Mouse (Mus musculus): ENCODE data around the gene Galnt9.
A peak's percentile ranks its signal among the peaks of the same experiment; 100 is the strongest.

Galnt9 gene

DNA sequence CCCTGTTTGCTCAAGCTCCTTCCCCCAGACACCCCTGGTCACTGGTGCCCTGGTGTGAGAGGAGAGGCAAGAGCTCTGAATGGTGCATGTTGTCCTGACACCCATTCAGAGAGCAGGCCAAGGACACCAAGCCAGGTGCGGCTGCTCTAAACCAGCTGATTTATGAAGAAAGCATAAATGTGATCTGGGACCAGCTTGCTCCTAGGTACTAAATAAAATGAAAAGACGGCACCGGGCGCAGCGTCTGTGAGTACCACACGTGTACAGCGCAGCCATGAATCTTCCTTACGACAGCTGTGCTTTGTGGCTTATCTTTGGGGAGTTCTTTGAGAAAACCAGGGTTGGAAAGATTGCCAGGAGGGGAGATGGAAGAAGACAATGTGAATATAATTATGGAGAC lies 8.2 kb upstream of the Galnt9 start:
- no peak for DNase-seq (ENCODE audit: low spot score)

DNA sequence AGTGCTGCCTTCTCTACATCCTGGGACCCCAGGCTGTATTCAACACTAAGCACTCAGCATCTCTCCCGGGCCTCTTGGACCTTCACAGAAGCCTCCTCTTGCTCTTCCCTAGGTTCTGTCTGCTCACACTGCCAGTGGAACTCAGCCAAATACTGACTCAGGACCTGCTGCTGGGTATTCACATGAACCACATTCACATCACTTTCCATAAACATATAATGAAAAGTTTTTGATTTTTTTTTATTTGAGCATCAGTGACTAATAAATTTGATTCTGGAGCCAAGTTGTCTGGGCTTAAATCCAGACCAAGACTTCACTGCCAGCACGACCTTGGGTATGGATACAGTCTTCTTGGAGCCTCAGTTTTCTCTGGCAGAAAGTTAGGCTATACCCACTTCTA lies 3.2 kb upstream of the Galnt9 start:
- no peak for DNase-seq (ENCODE audit: low spot score)

DNA sequence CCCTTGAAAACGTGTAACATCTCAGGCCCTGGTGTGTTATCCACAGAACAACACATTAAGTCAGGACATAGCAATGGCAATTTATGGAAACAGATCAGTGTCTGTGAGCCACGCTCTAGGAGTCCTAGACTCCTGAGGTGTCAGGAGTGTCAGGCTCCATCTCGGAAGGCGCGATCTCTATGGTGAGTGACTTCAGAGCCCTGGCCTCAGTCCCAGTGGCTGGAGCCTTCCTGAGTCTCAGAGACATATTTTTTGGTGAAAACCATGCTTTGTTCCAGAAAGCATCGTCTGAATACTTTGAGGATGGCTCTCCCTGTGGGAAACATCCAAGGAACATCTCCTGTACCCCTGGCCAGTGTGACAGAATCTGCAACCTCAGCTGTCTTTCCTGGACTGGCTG lies 2.7 kb upstream of the Galnt9 start:
- no peak for DNase-seq (ENCODE audit: low spot score)

- no peak for DNase-seq (ENCODE audit: low spot score)
These were observed 525 bp downstream of the Galnt9 start for GRCm38 (mm10) chr5:110544691-110545069.

DNA sequence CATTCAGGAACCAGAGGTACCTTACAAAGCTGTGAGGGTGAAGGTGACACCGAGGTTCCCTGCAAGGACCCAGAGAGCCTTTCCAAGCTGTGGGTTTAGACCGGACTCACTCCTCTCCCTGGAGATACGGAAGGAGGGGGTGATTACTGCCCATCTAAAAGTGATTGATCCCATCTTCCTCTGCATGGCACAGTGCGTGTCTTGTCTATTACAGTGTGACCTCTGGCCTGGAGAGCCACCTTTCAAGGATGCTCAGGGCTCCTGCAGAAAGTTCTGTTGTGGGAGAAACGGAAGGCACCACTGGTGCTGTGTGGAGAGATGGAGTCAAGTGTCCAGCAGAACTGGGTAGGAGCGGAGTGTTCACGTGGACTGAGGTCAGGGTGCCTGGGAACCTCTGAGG lies 1.2 kb downstream of the Galnt9 start:
- DNase-seq (ENCODE audit: low spot score): no peak

- DNase-seq (ENCODE audit: low spot score): no peak
These were observed 2.0 kb downstream of the Galnt9 start for GRCm38 (mm10) chr5:110546136-110546535.

DNA sequence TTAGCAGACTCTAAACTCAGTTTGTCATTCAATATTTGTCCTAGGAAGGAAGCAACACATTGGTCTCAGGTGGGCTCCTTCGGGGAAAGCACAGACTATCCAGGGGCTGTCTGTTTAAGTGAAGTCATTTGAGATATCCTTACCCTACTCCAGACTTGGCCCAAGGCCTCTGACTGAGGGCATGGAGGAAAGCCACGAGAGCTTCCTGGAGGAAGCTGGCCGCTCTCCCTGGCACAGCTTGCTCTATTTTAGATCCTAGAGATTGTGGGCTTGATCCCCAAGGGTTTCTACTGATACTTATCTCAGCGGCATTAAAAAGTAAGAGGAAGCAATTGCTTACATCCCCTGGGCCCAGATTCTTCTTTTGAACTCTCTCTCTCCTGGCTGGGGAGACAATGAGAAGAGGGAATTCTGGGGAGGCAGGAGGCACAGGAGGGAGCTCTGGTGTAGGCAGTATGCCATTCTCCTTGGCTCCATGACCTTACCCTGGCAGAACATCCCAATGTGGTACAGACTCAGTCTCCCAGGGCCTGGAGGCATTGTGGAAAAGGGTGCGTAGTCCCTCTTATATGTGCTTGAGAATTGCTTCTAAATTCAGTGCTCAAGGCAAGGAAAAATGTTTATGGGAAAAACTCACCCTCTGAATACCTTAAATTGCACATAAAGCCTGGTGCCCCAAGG lies 2.7 kb downstream of the Galnt9 start:
- no peak for DNase-seq (ENCODE audit: low spot score)

DNA sequence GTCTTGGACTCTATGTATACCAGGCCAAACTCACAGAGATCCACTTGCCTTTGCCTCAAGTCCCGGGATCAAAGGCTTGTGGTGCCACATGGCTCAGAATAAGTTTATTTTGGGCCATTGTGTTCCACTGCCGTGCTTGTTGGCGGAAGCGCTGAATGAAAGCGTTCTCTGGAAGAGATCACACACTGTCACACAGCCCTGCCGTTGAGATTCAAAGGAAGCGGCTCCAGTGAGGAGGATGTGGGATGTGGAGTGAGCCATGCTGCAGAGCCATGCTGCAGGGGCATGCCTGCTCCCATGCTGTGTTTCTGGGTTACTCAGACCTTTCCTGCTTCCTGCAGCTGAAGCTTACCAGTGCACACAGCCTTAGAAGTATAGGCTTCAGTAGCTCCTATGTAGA lies 4.3 kb downstream of the Galnt9 start:
- DNase-seq (ENCODE audit: low spot score): no peak

GRCm38 (mm10) chr5:110550189-110550588 lies 6.0 kb downstream of the Galnt9 start:
- no peak for DNase-seq (ENCODE audit: low spot score)

DNA sequence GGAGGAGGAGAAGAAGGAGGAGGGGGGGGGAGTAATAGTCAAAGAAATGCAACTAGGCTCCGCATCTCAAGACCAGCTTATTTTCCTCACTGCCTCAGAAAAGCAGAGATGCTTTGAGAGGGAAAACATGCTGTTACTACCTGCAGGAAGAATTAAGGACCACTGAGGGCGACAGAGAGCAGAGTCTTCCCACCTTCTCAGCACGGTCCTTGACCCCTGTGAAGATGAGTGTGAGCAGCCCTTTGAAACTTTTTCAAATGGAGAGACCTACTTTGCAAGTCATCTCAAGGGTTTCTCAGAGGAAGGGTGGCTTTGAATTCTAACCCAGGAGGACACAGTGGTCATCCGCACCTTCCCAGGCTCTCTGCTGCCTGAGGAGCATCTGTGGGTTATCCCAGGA lies 6.7 kb downstream of the Galnt9 start:
- DNase-seq (ENCODE audit: low spot score): no peak

DNA sequence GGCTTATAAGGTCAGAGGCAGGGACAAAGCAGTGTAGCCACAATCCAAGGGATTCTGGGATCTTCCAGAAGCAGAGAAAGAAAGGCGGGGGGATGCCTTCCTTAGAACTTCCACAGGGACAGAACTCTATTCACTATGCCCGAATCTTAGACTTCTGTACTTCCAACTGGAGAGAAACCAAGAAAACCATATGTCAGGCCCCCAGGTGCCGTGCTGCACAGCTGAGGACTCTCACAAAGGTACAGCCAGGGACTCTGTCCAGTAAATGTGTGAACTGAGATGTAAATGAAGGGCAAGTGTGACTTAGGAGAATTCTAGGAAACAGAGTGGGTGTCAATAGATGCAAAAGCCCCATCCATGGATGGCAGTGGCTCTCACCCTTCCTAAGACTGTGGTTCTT lies 7.8 kb downstream of the Galnt9 start:
- no peak for DNase-seq (ENCODE audit: low spot score)

GRCm38 (mm10) chr5:110553315-110553714 lies 9.2 kb downstream of the Galnt9 start:
- DNase-seq (ENCODE audit: low spot score): no peak

- DNase-seq (ENCODE audit: low spot score): no peak
These were observed 11.0 kb downstream of the Galnt9 start for GRCm38 (mm10) chr5:110555198-110555597.

GRCm38 (mm10) chr5:110558368-110558767 lies 14.2 kb downstream of the Galnt9 start:
- no peak for DNase-seq (ENCODE audit: low spot score)

GRCm38 (mm10) chr5:110559679-110560078 lies 15.5 kb downstream of the Galnt9 start:
- DNase-seq (ENCODE audit: low spot score): no peak

- peak; percentile 81 for DNase-seq (ENCODE audit: low spot score)
These were observed 18.7 kb downstream of the Galnt9 start for GRCm38 (mm10) chr5:110562741-110563326.

DNA sequence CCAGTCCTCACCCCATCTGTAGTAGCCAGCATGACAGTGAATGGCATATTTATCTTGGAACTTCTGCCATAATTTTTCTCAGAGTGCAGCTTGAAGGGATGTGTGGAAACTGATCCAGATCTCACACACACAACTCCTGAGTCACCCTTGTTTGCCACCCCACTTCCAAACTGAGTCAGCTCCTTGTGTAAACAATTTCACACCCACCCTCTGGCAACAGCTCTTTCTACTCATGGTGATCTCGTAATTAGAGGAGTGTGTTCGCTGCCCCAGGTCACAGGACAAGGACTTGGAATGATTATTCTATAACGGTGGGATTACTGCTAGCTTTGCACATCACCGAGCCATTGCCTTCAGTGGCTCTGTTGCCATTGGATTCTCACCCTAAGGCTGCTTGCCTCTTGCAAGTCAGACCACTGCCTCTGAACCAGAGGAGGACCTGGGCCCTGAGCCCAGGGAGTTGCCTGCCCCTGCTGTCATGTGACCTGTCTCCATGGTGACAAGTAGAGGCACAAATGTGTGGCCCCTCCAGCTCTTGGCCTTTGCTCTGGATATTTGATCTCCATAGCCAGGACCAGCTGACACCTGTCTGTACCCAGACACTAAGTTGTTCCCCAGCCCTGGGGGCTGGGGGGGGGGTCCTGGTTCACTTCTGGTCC lies 21.0 kb downstream of the Galnt9 start:
- DNase-seq (ENCODE audit: low spot score): no peak

GRCm38 (mm10) chr5:110567547-110567946 lies 23.4 kb downstream of the Galnt9 start:
- no peak for DNase-seq (ENCODE audit: low spot score)

GRCm38 (mm10) chr5:110574888-110575287 lies 30.7 kb downstream of the Galnt9 start:
- no peak for DNase-seq (ENCODE audit: low spot score)

DNA sequence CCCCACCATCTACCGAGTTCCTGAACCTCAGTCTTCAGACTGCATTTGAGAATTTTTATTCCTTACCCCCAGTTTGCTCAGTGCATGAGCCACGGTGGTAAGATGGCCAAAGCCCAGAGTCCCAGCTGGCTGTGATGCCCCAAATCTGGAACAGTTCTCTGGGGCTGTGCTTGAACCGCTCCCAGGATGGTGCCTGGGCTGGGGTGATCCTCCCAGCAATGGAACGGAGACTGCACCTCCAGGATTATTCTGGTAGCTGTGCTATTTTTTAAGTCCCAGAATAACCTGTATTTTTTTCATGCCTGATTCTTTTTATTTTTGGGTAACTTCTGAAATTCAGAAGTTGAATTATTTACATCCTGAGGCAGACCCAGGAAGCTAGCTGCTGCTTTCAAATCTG lies 35.1 kb downstream of the Galnt9 start:
- no peak for DNase-seq (ENCODE audit: low spot score)

DNA sequence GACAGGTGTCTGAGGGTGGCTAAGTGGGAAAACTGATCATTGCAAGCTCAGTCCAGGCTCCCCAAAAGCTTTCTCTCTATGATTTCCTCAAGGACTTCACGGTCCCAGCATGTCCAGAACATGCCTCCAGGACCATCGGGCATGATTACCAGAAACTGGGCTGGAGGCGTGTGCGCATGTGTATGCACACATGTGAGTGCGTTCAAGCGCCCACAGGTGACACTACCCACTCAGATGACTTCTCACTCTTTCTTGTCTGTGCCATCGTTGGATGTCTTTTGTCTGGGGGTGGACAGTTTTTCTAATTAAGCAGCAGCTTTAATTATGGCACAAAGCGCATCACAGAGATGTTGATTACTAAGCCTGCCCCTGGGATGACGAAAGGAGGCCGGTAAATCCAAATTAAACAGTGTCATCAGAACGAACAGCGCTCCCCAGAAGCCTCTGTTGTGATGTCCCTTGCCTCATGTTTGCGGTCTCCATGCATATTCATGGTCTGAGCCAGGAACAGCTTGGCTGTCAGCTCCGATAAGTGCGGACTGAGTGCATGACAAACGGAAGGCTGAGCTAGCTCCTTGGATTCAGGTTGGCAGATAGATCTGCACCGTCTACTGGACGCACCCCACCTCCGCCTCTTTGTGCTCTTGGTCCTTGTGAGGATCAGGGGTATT lies 36.5 kb downstream of the Galnt9 start:
- DNase-seq (ENCODE audit: low spot score): no peak

DNA sequence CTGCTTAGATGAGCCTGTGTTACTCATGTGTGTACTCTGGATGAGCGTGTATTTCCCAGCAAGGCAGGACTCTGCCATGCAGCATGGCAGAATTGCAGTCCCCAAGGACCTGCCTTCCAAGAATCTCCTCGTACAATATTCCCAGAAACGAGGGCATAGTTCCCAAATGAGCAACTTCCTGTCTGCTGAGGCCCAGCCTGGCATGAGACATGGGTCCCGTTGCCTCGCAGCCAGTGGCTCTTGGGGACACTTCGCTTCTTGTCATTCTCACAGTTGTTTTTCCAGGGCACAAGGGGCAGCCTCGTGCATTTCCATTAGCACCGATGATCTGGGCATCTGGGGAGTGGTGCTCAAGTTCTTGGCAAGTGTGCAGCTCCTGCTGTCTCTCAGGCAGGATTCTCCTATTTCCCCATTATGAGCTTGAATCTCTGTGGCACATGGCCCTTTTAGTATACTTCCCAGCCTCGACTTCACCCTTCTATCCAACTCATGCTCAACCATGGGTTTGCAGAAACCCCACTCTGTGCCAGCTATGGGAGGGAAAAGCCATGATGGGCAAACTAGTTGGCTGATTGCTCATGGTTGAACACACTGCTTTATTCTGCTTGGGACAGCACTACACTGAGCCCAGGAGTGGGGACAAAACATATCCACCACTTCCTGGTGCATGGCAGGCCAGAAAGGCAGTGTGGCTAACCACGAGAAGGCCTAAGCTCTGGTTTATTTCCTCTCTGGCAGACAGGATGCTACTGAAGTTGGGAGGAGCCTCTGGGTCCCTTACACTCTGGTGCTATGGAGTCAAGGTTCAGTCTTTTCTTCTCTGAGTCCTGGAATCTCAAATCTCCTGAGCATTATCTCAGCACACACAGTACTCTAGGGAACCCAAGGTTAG lies 38.7 kb downstream of the Galnt9 start:
- DNase-seq (ENCODE audit: low spot score): no peak
